10 mouse cellular contexts compared by ENCODE assay signal in the genomic region with DNA sequence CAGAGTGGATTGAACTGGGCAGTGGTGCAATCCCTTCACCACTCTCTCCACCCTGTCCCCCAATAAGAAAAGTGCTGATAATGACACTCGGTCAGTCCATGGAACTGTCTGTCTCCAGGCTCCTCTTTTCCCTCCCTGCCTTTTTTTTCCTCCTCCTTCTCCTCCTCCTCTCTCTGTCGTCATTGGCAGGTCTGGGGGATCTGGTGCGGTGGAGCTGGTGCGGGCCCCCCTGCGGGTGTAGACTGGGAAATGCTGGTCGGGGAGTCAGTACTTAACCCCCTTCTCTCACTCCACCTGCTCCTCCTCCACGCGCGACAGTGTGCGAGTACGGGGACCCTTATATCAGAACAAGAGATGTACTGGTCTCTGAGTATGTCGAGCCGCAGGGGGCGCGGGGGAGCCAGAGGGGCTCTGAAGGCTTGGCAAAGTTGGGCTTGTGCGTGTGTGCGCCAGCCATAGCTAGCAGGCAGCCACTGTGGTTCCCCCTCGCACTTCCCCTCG. TPM values are rescaled to one million over a fixed set of nuclear protein-coding genes. Genes with fewer than 3 reads are reported as not detected.
DNase-seq lines count a peak whose midpoint lies in the region; ATAC-seq and TF ChIP-seq lines count a peak whose summit lies in the region.
"Had no signal": no experiment of that assay in that cellular context is flagged by ENCODE, and none has a peak within 500 bp of the region (broad histone marks: within the 10 kb centered on the region; RNA-seq: fewer than 3 reads in every experiment).

Gene Gm15155, plus strand, starts transcription at position 401 of the 501 bp plus-strand sequence.

- H3K4me2 ChIP-seq in kidney, embryonic 14.5 days (replicated peaks; ENCODE audit: low read depth, low read length), result peak within 1 kb of the TSS; percentile 88
- H3K4me2 ChIP-seq in limb, embryonic 12.5 days, result peak within 1 kb of the TSS; percentile 83

- no peak within 1 kb of the TSS for H3K27ac ChIP-seq in kidney, embryonic 14.5 days (ENCODE audit: low read depth, low read length)
- peak within 1 kb of the TSS; percentile 62; the same call in 1 of the 2 replicates for H3K27ac ChIP-seq in hindbrain, embryonic 10.5 days
- H3K27ac ChIP-seq in limb, embryonic 12.5 days, result no peak within 1 kb of the TSS
- no peak within 1 kb of the TSS for H3K27ac ChIP-seq in olfactory bulb, adult 2 months (ENCODE audit: insufficient read depth, low read depth, low read length)

- no peaks in the 10 kb centered on the region for H3K36me3 ChIP-seq in kidney, embryonic 14.5 days (ENCODE audit: control insufficient read depth, insufficient read depth, low read length)
- H3K36me3 ChIP-seq in hindbrain, embryonic 10.5 days, result no peaks in the 10 kb centered on the region
- no peaks in the 10 kb centered on the region for H3K36me3 ChIP-seq in limb, embryonic 12.5 days

- 23% methylated on average over 19 of the region's 19 CpGs for WGBS in kidney, embryonic 14.5 days
- WGBS in hindbrain, embryonic 10.5 days, result 19% methylated on average over 19 of the region's 19 CpGs
- WGBS in limb, embryonic 12.5 days, result 17% methylated on average over 19 of the region's 19 CpGs
- 22% methylated on average over 19 of the region's 19 CpGs for whole genome bisulfite sequencing in olfactory bulb, adult 2 months

- no peak for TF ChIP-seq CTCF in olfactory bulb, adult 2 months (IDR thresholded peaks at IDR 0.05; ENCODE audit: insufficient read depth, low read depth, low read length)

- no peak for TF ChIP-seq POLR2A in olfactory bulb, adult 2 months (IDR thresholded peaks at IDR 0.05; ENCODE audit: insufficient read depth, low read depth, low read length)

- 0 out of 2 replicates have a peak within 1 kb of the TSS, but pooled peaks have one; percentile 12 for H3K9ac ChIP-seq in kidney, embryonic 14.5 days (ENCODE audit: low read depth, low read length)
- peak within 1 kb of the TSS; percentile 40; the same call in 1 of the 2 replicates for H3K9ac ChIP-seq in limb, embryonic 12.5 days (replicated peaks)

- H3K27me3 ChIP-seq in kidney, embryonic 14.5 days (ENCODE audit: control insufficient read depth, insufficient read depth, low read length), result peaks cover 16% of the 10 kb centered on the region
- H3K27me3 ChIP-seq in hindbrain, embryonic 10.5 days (ENCODE audit: insufficient read depth, poor library complexity, severe bottlenecking), result peaks cover 61% of the 10 kb centered on the region
- H3K27me3 ChIP-seq in limb, embryonic 12.5 days, result peaks cover 54% of the 10 kb centered on the region

- no peak for DNase-seq in kidney, adult 18-20 months
- DNase-seq in cerebellum, adult 9-11 months, result peak; percentile 66
- peak; percentile 20 for DNase-seq in hindbrain, embryonic 10.5 days (ENCODE audit: low spot score)
- DNase-seq in T-cell, adult 2 months (ENCODE audit: low spot score), result no peak

- H3K9me3 ChIP-seq in kidney, embryonic 14.5 days (ENCODE audit: control insufficient read depth, low read length), result no peaks in the 10 kb centered on the region
- H3K9me3 ChIP-seq in hindbrain, embryonic 10.5 days, result 0 out of 2 replicates have a peak, but pooled peaks cover 4% of the 10 kb centered on the region
- H3K9me3 ChIP-seq in limb, embryonic 12.5 days, result no peaks in the 10 kb centered on the region

- peak; percentile 7; the same call in 1 of the 2 replicates for ATAC-seq in kidney, embryonic 14.5 days (ENCODE audit: low FRiP score, low TSS enrichment)
- ATAC-seq in limb, embryonic 12.5 days (ENCODE audit: insufficient number of reproducible peaks, insufficient read depth, low FRiP score, low TSS enrichment, low read depth), result peak; percentile 34; the same call in 1 of the 2 replicates
- ATAC-seq in activated CD4-positive, CD25-positive, alpha-beta regulatory T cell, adult 4 months, result no peak
- ATAC-seq: Patski had no signal

- H3K4me3 ChIP-seq in kidney, embryonic 14.5 days (ENCODE audit: low read length), result peak within 1 kb of the TSS; percentile 43
- H3K4me3 ChIP-seq in hindbrain, embryonic 10.5 days, result peak within 1 kb of the TSS; percentile 59
- peak within 1 kb of the TSS; percentile 48 for H3K4me3 ChIP-seq in limb, embryonic 12.5 days (replicated peaks)
- peak within 1 kb of the TSS; percentile 68 for H3K4me3 ChIP-seq in olfactory bulb, adult 2 months (ENCODE audit: insufficient read depth, low read depth, low read length)

- H3K4me1 ChIP-seq in kidney, embryonic 14.5 days (ENCODE audit: control insufficient read depth, insufficient read depth, low read length), result no peaks in the 10 kb centered on the region
- peaks cover 11% of the 10 kb centered on the region; the same call in 1 of the 2 replicates for H3K4me1 ChIP-seq in hindbrain, embryonic 10.5 days (replicated peaks)
- H3K4me1 ChIP-seq in limb, embryonic 12.5 days (replicated peaks), result no peaks in the 10 kb centered on the region; the same call in 1 of the 2 replicates
- H3K4me1 ChIP-seq in olfactory bulb, adult 2 months (ENCODE audit: control insufficient read depth, insufficient read depth, low read length), result peaks cover 4% of the 10 kb centered on the region; the same call in 1 of the 2 replicates

RNA-seq across cellular contexts. Expression of gene Gm15155, which starts in this region (rescaled TPM):
- not detected in 2 replicates for polyA plus RNA-seq in kidney, embryonic 14.5 days (2014; fragmentation: Nextera tagmentation; extraction: Ambion mirVana)
- not detected in 2 replicates for polyA plus RNA-seq in hindbrain, embryonic 10.5 days (2016; fragmentation: Nextera tagmentation; extraction: Ambion mirVana)
- polyA plus RNA-seq in limb, embryonic 12.5 days (2016; fragmentation: Nextera tagmentation; extraction: Ambion mirVana), result not detected in 2 replicates
- not detected in 2 replicates for polyA plus RNA-seq in olfactory bulb, adult 2 months (2012; ENCODE audit: insufficient read depth, insufficient read length, low replicate concordance, missing spikeins)
- polyA plus RNA-seq in activated CD4-positive, CD25-positive, alpha-beta regulatory T cell, adult 4 months (2017; shearing (Covaris generic)), result not detected
- polyA plus RNA-seq: liver, adult 2 months; Patski had no signal

Comparison
In these comparisons a context has a peak if more than half of its experiments do, and no peak if none do; other contexts are left out.
1. Peak in ATAC-seq, H3K4me3 ChIP-seq, H3K9ac ChIP-seq and H3K4me2 ChIP-seq in kidney, embryonic 14.5 days; RNA of the gene not detected or under 1 TPM.
2. Peak in DNase-seq, H3K4me3 ChIP-seq and H3K27ac ChIP-seq in hindbrain, embryonic 10.5 days; RNA of the gene not detected or under 1 TPM.
3. Peak in ATAC-seq, H3K4me3 ChIP-seq, H3K9ac ChIP-seq and H3K4me2 ChIP-seq in limb, embryonic 12.5 days; RNA of the gene not detected or under 1 TPM.